Mouse (Mus musculus): ENCODE results near the gene Oscar. TPM values are rescaled to one million over a fixed set of nuclear protein-coding genes. Genes with fewer than 3 reads are reported as not detected.

The Oscar gene
- polyA plus RNA-seq (2015; fragmentation: Nextera tagmentation; extraction: Ambion mirVana): 0.64 and 0.73 TPM in 2 replicates

DNA sequence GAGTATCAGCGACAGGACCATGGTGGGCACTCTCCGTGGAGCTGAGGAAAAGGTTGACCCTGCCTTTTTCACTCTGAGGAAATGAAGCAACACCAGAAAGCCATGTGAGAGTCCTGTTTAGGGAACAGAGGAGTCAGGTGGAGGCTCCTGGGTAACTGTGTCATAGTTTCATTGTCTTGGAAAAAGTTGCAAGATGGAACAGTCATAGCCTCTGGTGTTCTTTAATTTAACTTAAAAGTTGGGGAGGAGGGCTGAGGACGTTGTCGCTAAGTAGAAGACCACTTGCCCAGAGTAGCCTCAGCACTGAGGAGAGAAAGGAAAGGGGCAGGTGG is at the start of gene Oscar:
Oscar (minus strand) TSS at position 101 of the 332 bp plus-strand sequence.
- Histone ChIP-seq H3K4me1 (ENCODE audit: control insufficient read depth, insufficient read depth, low read depth, low read length) (peaks cover 15% of the 10 kb centered on the region), H3K4me2 (ENCODE audit: low read length) (peak within 1 kb of the TSS; percentile 82), H3K9ac (ENCODE audit: low read depth, low read length) (no peak within 1 kb of the TSS), H3K4me3 (ENCODE audit: low read length) (peak within 1 kb of the TSS; percentile 75), H3K36me3 (ENCODE audit: control insufficient read depth, insufficient read depth, low read length) (peaks cover 9% of the 10 kb centered on the region), H3K27ac (ENCODE audit: low read depth, low read length) (no peak within 1 kb of the TSS), H3K9me3 (ENCODE audit: control insufficient read depth, low read length) (no peaks in the 10 kb centered on the region), H3K27me3 (replicated peaks; ENCODE audit: control insufficient read depth, insufficient read depth, low read length) (no peaks in the 10 kb centered on the region; the same call in 1 of the 2 replicates)
- ATAC-seq: no peak
- 85% methylated on average over 4 of the region's 4 CpGs for WGBS

DNA sequence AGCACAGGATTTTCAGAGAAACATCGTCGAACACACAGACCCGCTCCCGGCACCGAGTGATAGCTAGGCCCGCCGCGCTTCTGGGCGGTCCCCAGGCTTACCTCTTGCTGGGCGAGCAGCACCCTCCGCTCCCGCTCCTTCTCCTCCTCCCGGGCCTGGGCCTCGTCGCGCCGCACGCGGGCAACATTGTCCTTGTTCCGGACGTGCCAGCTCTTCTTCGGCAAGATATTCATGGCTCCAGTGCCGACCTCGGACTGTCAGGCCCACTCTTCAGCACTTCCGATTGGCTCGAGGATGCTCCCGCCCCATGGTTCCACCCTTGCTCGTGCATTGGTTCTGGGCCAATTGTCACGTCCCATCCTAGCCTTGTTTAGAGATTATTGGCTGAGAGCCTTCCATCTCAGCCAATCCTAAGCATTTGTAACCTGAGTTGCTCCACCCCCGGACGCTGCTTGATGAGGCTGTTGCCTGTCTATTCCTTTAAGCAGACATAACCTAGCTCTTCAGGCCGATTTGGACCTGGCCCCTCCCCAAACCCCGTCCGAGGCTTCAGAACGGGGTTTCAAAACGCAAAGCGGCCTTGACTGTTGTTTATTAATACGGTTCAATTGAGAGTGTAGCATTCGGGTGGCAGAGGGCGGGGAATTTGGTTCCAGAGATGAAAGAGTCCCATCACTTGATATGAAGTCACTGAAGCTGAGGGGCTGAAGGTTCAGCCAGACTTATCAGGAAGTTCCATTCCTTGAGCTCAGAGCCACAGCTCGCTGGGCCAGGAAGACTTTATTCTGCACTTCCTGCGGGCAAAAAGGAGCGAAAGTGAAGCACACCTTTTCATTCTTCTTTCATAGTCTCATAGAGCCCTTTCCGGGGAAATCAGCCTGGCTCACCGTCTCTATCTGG is 49.5 kb upstream of the Oscar start, which contains the start of gene Leng1:
Leng1 (minus strand) TSS at position 626 of the 900 bp plus-strand sequence.
- H3K4me3 ChIP-seq (ENCODE audit: low read length): peak within 1 kb of the TSS; percentile 76
- no peaks in the 10 kb centered on the region for H3K9me3 ChIP-seq (ENCODE audit: control insufficient read depth, low read length)
- H3K4me1 ChIP-seq (ENCODE audit: control insufficient read depth, insufficient read depth, low read depth, low read length): peaks cover 16% of the 10 kb centered on the region
- peak within 1 kb of the TSS; percentile 84 for H3K27ac ChIP-seq (ENCODE audit: low read depth, low read length)
- 5% methylated on average over 42 of the region's 45 CpGs for WGBS
- peak within 1 kb of the TSS; percentile 80 for H3K9ac ChIP-seq (ENCODE audit: low read depth, low read length)
- ATAC-seq: peak; percentile 99
- peaks cover 13% of the 10 kb centered on the region for H3K36me3 ChIP-seq (ENCODE audit: control insufficient read depth, insufficient read depth, low read length)
- H3K4me2 ChIP-seq (ENCODE audit: low read length): peak within 1 kb of the TSS; percentile 74
- no peaks in the 10 kb centered on the region for H3K27me3 ChIP-seq (replicated peaks; ENCODE audit: control insufficient read depth, insufficient read depth, low read length)

DNA sequence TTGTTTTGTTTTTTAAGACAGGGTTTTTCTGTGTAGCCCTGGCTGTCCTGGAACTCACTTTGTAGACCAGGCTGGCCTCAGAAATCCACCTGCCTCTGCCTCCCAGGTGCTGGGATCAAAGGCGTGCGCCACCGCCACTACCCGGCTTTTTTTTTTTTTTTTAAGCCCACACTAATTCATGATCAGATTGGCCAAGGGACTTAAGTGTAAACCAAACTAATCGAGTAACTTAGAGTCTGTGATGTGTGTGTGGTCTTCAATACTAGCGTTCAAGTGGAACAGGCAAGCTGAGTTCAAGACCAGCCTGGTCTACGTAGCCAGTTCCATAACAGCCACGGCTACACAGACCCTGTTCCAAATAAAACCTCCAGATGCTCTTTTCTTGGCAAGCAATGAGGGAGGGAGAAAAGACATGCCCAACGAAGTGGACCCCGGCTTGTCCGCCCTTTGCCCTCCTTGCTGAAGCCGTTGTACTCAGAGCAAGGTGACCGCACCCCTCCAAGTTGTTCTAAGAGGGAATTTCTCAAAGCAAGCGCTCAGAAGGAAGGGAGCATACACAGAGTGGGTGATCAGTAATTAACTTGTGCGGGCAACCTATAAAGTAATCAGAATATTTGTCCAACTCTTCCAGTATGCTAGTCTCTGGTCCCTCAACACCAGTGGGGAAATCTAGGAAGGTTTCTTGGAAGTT is 48.7 kb upstream of the Oscar start:
- 30% methylated on average over 15 of the region's 15 CpGs for WGBS

DNA sequence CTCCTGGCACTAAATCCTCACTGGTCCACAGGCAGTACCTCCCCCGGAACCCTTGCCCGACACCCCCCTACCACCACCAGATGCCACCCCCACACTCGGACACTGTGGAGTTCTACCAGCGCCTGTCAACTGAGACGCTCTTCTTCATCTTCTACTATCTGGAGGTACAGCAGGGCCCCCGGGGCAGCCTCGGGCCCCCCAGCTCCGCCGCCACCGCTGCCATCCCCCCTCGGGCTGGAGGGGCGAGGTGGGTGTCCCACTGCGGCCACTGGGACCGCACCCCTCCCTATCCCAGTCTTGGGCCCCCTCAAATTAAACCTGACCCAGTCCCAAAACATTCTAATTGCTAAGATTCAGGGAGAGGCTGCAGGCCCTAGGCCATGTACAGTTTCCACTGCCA is 42.6 kb upstream of the Oscar start:
- H3K9me3 ChIP-seq (ENCODE audit: control insufficient read depth, low read length): no peaks in the 10 kb centered on the region
- no peaks in the 10 kb centered on the region for H3K27me3 ChIP-seq (replicated peaks; ENCODE audit: control insufficient read depth, insufficient read depth, low read length)
- H3K9ac ChIP-seq (ENCODE audit: low read depth, low read length): no peak overlapping the region
- H3K4me2 ChIP-seq (ENCODE audit: low read length): no peak overlapping the region
- peaks cover 74% of the 10 kb centered on the region for H3K36me3 ChIP-seq (ENCODE audit: control insufficient read depth, insufficient read depth, low read length)
- WGBS: 97% methylated on average over 13 of the region's 14 CpGs
- peaks cover 1% of the 10 kb centered on the region for H3K4me1 ChIP-seq (ENCODE audit: control insufficient read depth, insufficient read depth, low read depth, low read length)
- ATAC-seq: no peak
- no peak overlapping the region for H3K4me3 ChIP-seq (ENCODE audit: low read length)
- no peak overlapping the region for H3K27ac ChIP-seq (ENCODE audit: low read depth, low read length)

More for the DNA sequence above, 48.7 kb upstream of the Oscar start:
- H3K4me1 ChIP-seq (ENCODE audit: control insufficient read depth, insufficient read depth, low read depth, low read length): peaks cover 16% of the 10 kb centered on the region
- ATAC-seq: peak; percentile 18
- H3K4me2 ChIP-seq (ENCODE audit: low read length): peak overlapping the region; percentile 74
- no peaks in the 10 kb centered on the region for H3K9me3 ChIP-seq (ENCODE audit: control insufficient read depth, low read length)
- peak overlapping the region; percentile 84 for H3K27ac ChIP-seq (ENCODE audit: low read depth, low read length)
- peak overlapping the region; percentile 80 for H3K9ac ChIP-seq (ENCODE audit: low read depth, low read length)
- no peaks in the 10 kb centered on the region for H3K27me3 ChIP-seq (replicated peaks; ENCODE audit: control insufficient read depth, insufficient read depth, low read length)
- peak overlapping the region; percentile 76 for H3K4me3 ChIP-seq (ENCODE audit: low read length)
- peaks cover 19% of the 10 kb centered on the region for H3K36me3 ChIP-seq (ENCODE audit: control insufficient read depth, insufficient read depth, low read length)

DNA sequence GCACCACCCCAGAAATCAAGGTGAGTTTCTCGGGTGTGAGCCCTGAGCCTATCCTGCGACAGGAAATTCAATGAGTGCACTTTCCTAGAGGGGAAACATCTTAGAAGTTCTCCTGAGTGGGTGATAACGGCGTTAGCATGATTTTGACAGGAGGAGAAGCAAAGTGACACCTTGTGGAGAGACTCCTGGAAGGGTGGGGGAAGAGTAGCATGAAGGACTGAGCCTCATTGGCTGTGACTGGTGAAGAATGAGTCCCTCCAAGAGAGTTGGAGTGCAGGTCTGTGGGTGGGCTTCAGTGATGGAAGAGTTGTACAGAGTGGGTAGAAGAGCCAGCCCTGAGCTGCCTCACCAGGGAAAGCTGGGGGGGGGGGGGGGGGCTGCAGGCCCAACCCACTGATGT is 41.0 kb upstream of the Oscar start:
- no peak overlapping the region for H3K27ac ChIP-seq (ENCODE audit: low read depth, low read length)
- no peaks in the 10 kb centered on the region for H3K27me3 ChIP-seq (replicated peaks; ENCODE audit: control insufficient read depth, insufficient read depth, low read length)
- H3K36me3 ChIP-seq (ENCODE audit: control insufficient read depth, insufficient read depth, low read length): peaks cover 86% of the 10 kb centered on the region
- no peak overlapping the region for H3K4me2 ChIP-seq (ENCODE audit: low read length)
- no peak overlapping the region for H3K4me3 ChIP-seq (ENCODE audit: low read length)
- no peak overlapping the region for H3K9ac ChIP-seq (ENCODE audit: low read depth, low read length)
- no peak for ATAC-seq
- no peaks in the 10 kb centered on the region for H3K4me1 ChIP-seq (ENCODE audit: control insufficient read depth, insufficient read depth, low read depth, low read length)
- no peaks in the 10 kb centered on the region for H3K9me3 ChIP-seq (ENCODE audit: control insufficient read depth, low read length)
- WGBS: 95% methylated on average over 4 of the region's 4 CpGs

DNA sequence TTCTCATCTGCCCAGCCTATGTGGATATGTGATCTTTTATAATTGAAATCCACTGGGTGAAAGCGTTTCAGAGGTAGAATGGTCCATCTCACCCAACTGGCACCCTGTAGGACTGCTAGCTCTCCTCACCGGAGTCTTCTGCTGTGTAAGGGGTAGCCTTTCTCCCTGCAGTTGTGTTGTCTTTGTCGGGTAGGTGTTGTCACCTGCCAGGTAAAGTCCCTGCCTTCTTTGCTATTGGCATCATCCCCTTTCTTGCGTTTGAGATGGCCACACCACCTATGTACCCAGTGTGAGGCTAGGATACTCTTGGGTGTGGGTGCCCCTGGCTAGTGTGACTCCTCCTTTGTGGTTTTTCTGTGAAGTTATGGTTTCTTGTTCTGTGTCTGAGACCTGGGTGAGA is 30.7 kb upstream of the Oscar start:
- H3K9me3 ChIP-seq (ENCODE audit: control insufficient read depth, low read length): no peaks in the 10 kb centered on the region
- peaks cover 14% of the 10 kb centered on the region for H3K36me3 ChIP-seq (ENCODE audit: control insufficient read depth, insufficient read depth, low read length)
- peak overlapping the region; percentile 96 for H3K9ac ChIP-seq (ENCODE audit: low read depth, low read length)
- no peaks in the 10 kb centered on the region for H3K27me3 ChIP-seq (replicated peaks; ENCODE audit: control insufficient read depth, insufficient read depth, low read length)
- H3K4me1 ChIP-seq (ENCODE audit: control insufficient read depth, insufficient read depth, low read depth, low read length): peaks cover 33% of the 10 kb centered on the region
- peak overlapping the region; percentile 89 for H3K4me2 ChIP-seq (ENCODE audit: low read length)
- no peak overlapping the region for H3K27ac ChIP-seq (ENCODE audit: low read depth, low read length)
- H3K4me3 ChIP-seq (ENCODE audit: low read length): peak overlapping the region; percentile 92
- 61% methylated on average over 4 of the region's 4 CpGs for WGBS
- ATAC-seq: no peak

DNA sequence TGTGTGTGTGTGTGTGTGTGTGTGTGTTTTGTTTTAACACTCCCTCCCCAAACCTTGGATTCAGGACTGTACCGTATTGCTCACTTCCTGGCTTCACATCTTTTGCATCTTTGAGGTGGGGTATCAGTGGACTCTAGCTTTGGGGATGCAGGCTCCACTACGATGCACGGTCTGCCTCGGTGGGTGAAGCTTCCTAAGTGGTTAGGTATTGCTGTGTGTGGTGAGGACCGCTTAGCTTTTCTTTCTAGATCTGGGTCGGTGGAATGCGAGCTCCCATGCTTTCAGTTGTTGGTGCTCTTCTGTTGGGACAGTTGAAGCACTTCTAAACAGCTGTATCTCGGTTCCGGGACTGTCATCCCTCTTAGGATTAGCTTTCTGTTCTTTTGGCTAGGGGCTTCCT is 30.2 kb upstream of the Oscar start:
- Histone ChIP-seq H3K9me3 (ENCODE audit: control insufficient read depth, low read length) (no peaks in the 10 kb centered on the region), H3K36me3 (ENCODE audit: control insufficient read depth, insufficient read depth, low read length) (peaks cover 13% of the 10 kb centered on the region), H3K9ac (ENCODE audit: low read depth, low read length) (peak overlapping the region; percentile 96), H3K27me3 (replicated peaks; ENCODE audit: control insufficient read depth, insufficient read depth, low read length) (no peaks in the 10 kb centered on the region), H3K27ac (ENCODE audit: low read depth, low read length) (no peak overlapping the region), H3K4me1 (ENCODE audit: control insufficient read depth, insufficient read depth, low read depth, low read length) (peaks cover 33% of the 10 kb centered on the region), H3K4me2 (ENCODE audit: low read length) (peak overlapping the region; percentile 89), H3K4me3 (ENCODE audit: low read length) (peak overlapping the region; percentile 92)
- ATAC-seq: no peak
- 23% methylated on average over 9 of the region's 9 CpGs for WGBS

DNA sequence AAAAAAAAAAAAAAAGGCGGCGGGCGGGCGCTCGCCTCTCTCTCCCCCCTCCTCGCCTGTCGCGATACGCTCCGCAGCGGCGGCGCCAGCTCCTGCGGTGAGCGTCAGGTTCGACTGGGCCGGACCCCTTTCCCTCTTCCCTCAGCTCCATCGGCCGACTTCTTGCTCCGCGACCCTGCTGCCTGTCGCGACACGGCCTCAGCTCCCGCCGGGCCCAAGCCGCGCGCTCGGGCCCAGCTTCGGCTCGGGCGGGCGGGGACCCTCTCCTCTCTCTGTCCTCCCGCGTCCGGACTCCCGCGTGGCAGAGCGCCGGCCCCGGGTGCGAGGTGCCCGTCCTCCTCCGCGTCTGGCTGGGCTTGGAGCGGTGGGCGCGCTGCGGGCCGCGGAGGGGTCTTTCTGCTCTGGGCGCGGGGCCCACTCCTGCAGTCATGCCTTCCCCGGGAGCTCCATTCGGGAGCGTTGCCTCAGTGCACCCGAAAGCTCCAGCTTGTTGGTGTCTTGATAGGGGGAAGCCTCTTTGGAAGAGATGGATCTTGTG is 29.6 kb upstream of the Oscar start:
- Histone ChIP-seq H3K36me3 (ENCODE audit: control insufficient read depth, insufficient read depth, low read length) (peaks cover 13% of the 10 kb centered on the region), H3K9ac (ENCODE audit: low read depth, low read length) (peak overlapping the region; percentile 96), H3K9me3 (ENCODE audit: control insufficient read depth, low read length) (no peaks in the 10 kb centered on the region), H3K4me1 (ENCODE audit: control insufficient read depth, insufficient read depth, low read depth, low read length) (peaks cover 33% of the 10 kb centered on the region), H3K27me3 (replicated peaks; ENCODE audit: control insufficient read depth, insufficient read depth, low read length) (no peaks in the 10 kb centered on the region), H3K4me3 (ENCODE audit: low read length) (peak overlapping the region; percentile 92), H3K4me2 (ENCODE audit: low read length) (peak overlapping the region; percentile 89), H3K27ac (ENCODE audit: low read depth, low read length) (peak overlapping the region; percentile 96)
- under 1% methylated on average over 52 of the region's 58 CpGs for WGBS
- no peak; the same call in 1 of the 2 replicates for ATAC-seq

All from hindbrain, embryonic 16.5 days (tissue).